ENCODE assay signal across 8 mouse cellular contexts in genomic region chr2:29889066-29889944, GRCm38 (mm10). TPM values are rescaled to one million over a fixed set of nuclear protein-coding genes. Genes with fewer than 3 reads are reported as not detected.
DNase-seq lines count a peak whose midpoint lies in the region; ATAC-seq and TF ChIP-seq lines count a peak whose summit lies in the region.

TSS of gene Odf2 (plus strand) at chr2:29889221.

- H3K4me1 ChIP-seq in E14TG2a.4 (replicated peaks; ENCODE audit: low read depth, low read length), result peaks cover 40% of the 10 kb centered on the region
- H3K4me1 ChIP-seq in forebrain, embryonic 12.5 days, result peaks cover 19% of the 10 kb centered on the region
- H3K4me1 ChIP-seq in heart, postnatal 0 days (ENCODE audit: control insufficient read depth, insufficient read depth), result peaks cover 6% of the 10 kb centered on the region; the same call in 1 of the 2 replicates
- peaks cover 19% of the 10 kb centered on the region for H3K4me1 ChIP-seq in liver, embryonic 16.5 days (ENCODE audit: control insufficient read depth, low read depth, low read length)
- peaks cover 19% of the 10 kb centered on the region for H3K4me1 ChIP-seq in neural tube, embryonic 13.5 days (replicated peaks)
- H3K4me1 ChIP-seq in testis, adult 2 months (ENCODE audit: control insufficient read depth, insufficient read depth, low read length), result peaks cover 12% of the 10 kb centered on the region

- TF ChIP-seq POLR2A in testis, adult 2 months (IDR thresholded peaks at IDR 0.05; ENCODE audit: control insufficient read depth, low read depth, low read length), result peak; percentile 96

- TF ChIP-seq CTCF in E14TG2a.4 (conservative IDR thresholded peaks at IDR 0.05; ENCODE audit: low read length), result no peak
- no peak for TF ChIP-seq CTCF in heart, postnatal 0 days (IDR thresholded peaks at IDR 0.05; ENCODE audit: low read depth)
- no peak for TF ChIP-seq CTCF in testis, adult 2 months (IDR thresholded peaks at IDR 0.05; ENCODE audit: control insufficient read depth, insufficient read depth, insufficient replicate concordance, low read depth, low read length)

- peaks cover 34% of the 10 kb centered on the region for H3K36me3 ChIP-seq in E14TG2a.4 (ENCODE audit: insufficient read depth, low read length)
- H3K36me3 ChIP-seq in forebrain, embryonic 12.5 days (replicated peaks), result peaks cover 23% of the 10 kb centered on the region
- H3K36me3 ChIP-seq in heart, postnatal 0 days (replicated peaks; ENCODE audit: control insufficient read depth, insufficient read depth, low read length), result peaks cover 26% of the 10 kb centered on the region
- H3K36me3 ChIP-seq in liver, embryonic 16.5 days (ENCODE audit: control insufficient read depth, insufficient read depth), result peaks cover 24% of the 10 kb centered on the region
- H3K36me3 ChIP-seq in neural tube, embryonic 13.5 days, result peaks cover 30% of the 10 kb centered on the region
- H3K36me3 ChIP-seq in testis, adult 2 months (ENCODE audit: control insufficient read depth, insufficient read depth, low read length), result peaks cover 7% of the 10 kb centered on the region

- peak within 1 kb of the TSS; percentile 94 for H3K9ac ChIP-seq in forebrain, embryonic 12.5 days
- peak within 1 kb of the TSS; percentile 91 for H3K9ac ChIP-seq in heart, postnatal 0 days (replicated peaks; ENCODE audit: low read depth, low read length)
- H3K9ac ChIP-seq in liver, embryonic 16.5 days (ENCODE audit: low read depth, low read length), result peak within 1 kb of the TSS; percentile 92
- H3K9ac ChIP-seq in neural tube, embryonic 13.5 days, result peak within 1 kb of the TSS; percentile 95

- peak within 1 kb of the TSS; percentile 92 for H3K27ac ChIP-seq in forebrain, embryonic 12.5 days
- H3K27ac ChIP-seq in heart, postnatal 0 days (ENCODE audit: low read depth), result peak within 1 kb of the TSS; percentile 88
- H3K27ac ChIP-seq in liver, embryonic 16.5 days (ENCODE audit: low read length), result peak within 1 kb of the TSS; percentile 89
- peak within 1 kb of the TSS; percentile 90 for H3K27ac ChIP-seq in neural tube, embryonic 13.5 days (replicated peaks)
- peak within 1 kb of the TSS; percentile 98 for H3K27ac ChIP-seq in testis, adult 2 months (ENCODE audit: control insufficient read depth, insufficient read depth, low read depth, low read length)

- no peaks in the 10 kb centered on the region for H3K9me3 ChIP-seq in E14TG2a.4 (ENCODE audit: low read length)
- H3K9me3 ChIP-seq in forebrain, embryonic 12.5 days, result no peaks in the 10 kb centered on the region
- no peaks in the 10 kb centered on the region for H3K9me3 ChIP-seq in heart, postnatal 0 days (replicated peaks; ENCODE audit: control insufficient read depth, low read length)
- H3K9me3 ChIP-seq in liver, embryonic 16.5 days (replicated peaks; ENCODE audit: control insufficient read depth, low read length), result no peaks in the 10 kb centered on the region
- H3K9me3 ChIP-seq in neural tube, embryonic 13.5 days, result no peaks in the 10 kb centered on the region

- under 1% methylated on average over 67 of the region's 70 CpGs for WGBS in forebrain, embryonic 12.5 days
- WGBS in heart, postnatal 0 days, result under 1% methylated on average over 65 of the region's 70 CpGs
- WGBS in liver, embryonic 16.5 days (ENCODE audit: insufficient replicate concordance), result under 1% methylated on average over 70 of the region's 70 CpGs
- WGBS in neural tube, embryonic 13.5 days, result 2% methylated on average over 70 of the region's 70 CpGs

- 0 out of 2 replicates have a peak, but pooled peaks cover 11% of the 10 kb centered on the region for H3K27me3 ChIP-seq in E14TG2a.4 (ENCODE audit: insufficient read depth, low read length)
- H3K27me3 ChIP-seq in forebrain, embryonic 12.5 days, result peaks cover 8% of the 10 kb centered on the region
- no peaks in the 10 kb centered on the region for H3K27me3 ChIP-seq in heart, postnatal 0 days (ENCODE audit: control insufficient read depth, insufficient read depth, low read length)
- H3K27me3 ChIP-seq in liver, embryonic 16.5 days (ENCODE audit: control insufficient read depth, insufficient read depth, low read depth, low read length), result peaks cover 2% of the 10 kb centered on the region; the same call in 1 of the 2 replicates
- H3K27me3 ChIP-seq in neural tube, embryonic 13.5 days, result no peaks in the 10 kb centered on the region
- H3K27me3 ChIP-seq in testis, adult 2 months (ENCODE audit: control insufficient read depth, insufficient read depth, low read length), result no peaks in the 10 kb centered on the region

- no peak for TF ChIP-seq EP300 in heart, postnatal 0 days (IDR thresholded peaks at IDR 0.05; ENCODE audit: low read depth)

- peak within 1 kb of the TSS; percentile 92 for H3K4me2 ChIP-seq in forebrain, embryonic 12.5 days
- peak within 1 kb of the TSS; percentile 87 for H3K4me2 ChIP-seq in heart, postnatal 0 days (ENCODE audit: low read depth, low read length)
- H3K4me2 ChIP-seq in liver, embryonic 16.5 days (ENCODE audit: low read depth, low read length), result peak within 1 kb of the TSS; percentile 98
- H3K4me2 ChIP-seq in neural tube, embryonic 13.5 days, result peak within 1 kb of the TSS; percentile 93

- peak; percentile 94 for ATAC-seq in forebrain, embryonic 12.5 days (ENCODE audit: low FRiP score)
- peak; percentile 93 for ATAC-seq in heart, postnatal 0 days (ENCODE audit: insufficient read depth, low read depth)
- peak; percentile 79 for ATAC-seq in liver, embryonic 16.5 days (ENCODE audit: low read depth)
- ATAC-seq in neural tube, embryonic 13.5 days (ENCODE audit: low read depth), result peak; percentile 89

- peak within 1 kb of the TSS; percentile 100 for H3K4me3 ChIP-seq in E14TG2a.4 (replicated peaks; ENCODE audit: low read length)
- H3K4me3 ChIP-seq in forebrain, embryonic 12.5 days (replicated peaks), result peak within 1 kb of the TSS; percentile 99
- peak within 1 kb of the TSS; percentile 88 for H3K4me3 ChIP-seq in heart, postnatal 0 days (ENCODE audit: low read depth, low read length)
- peak within 1 kb of the TSS; percentile 88 for H3K4me3 ChIP-seq in liver, embryonic 16.5 days (ENCODE audit: low read depth, low read length)
- peak within 1 kb of the TSS; percentile 98 for H3K4me3 ChIP-seq in neural tube, embryonic 13.5 days
- peak within 1 kb of the TSS; percentile 96 for H3K4me3 ChIP-seq in testis, adult 2 months (ENCODE audit: control insufficient read depth, low read depth, low read length)

- DNase-seq in c-Kit-positive CD71-positive TER-119-positive erythroid progenitor cells, embryonic 14.5 days (ENCODE audit: low spot score), result peak; percentile 99
- DNase-seq in heart, postnatal 0 days (ENCODE audit: low spot score), result peak; percentile 96
- peak; percentile 100 for DNase-seq in kidney, postnatal 4 days

RNA-seq across cellular contexts. Expression of gene Odf2, which starts in this region (rescaled TPM):
- polyA plus RNA-seq in forebrain, embryonic 12.5 days (2016; fragmentation: Nextera tagmentation; extraction: Ambion mirVana), result 118 and 133 TPM in 2 replicates
- 32.3 and 35.1 TPM in 2 replicates for total RNA-seq in heart, postnatal 0 days (2014; rRNA removed; ENCODE audit: low replicate concordance)
- polyA plus RNA-seq in heart, postnatal 0 days (2015; fragmentation: Nextera tagmentation; extraction: Ambion mirVana), result 22.5 and 28.6 TPM in 2 replicates
- 32.6 and 32.7 TPM in 2 replicates for polyA plus RNA-seq in liver, embryonic 16.5 days (2015; fragmentation: Nextera tagmentation; extraction: Ambion mirVana)
- 65.6 and 68.1 TPM in 2 replicates for polyA plus RNA-seq in neural tube, embryonic 13.5 days (2015; fragmentation: Nextera tagmentation; extraction: Ambion mirVana)
- 1,873 and 2,193 TPM in 2 replicates for polyA plus RNA-seq in testis, adult 2 months (2012; rRNA removed)

Comparison
In these comparisons a context has a peak if more than half of its experiments do, and no peak if none do; other contexts are left out.
1. Peak in every context shown above with its lines: DNase-seq, ATAC-seq, H3K4me3 ChIP-seq and H3K27ac ChIP-seq.
2. RNA of gene Odf2 (polyA plus RNA-seq): 1,873 to 2,193 TPM in testis, adult 2 months; 118 to 133 TPM in forebrain, embryonic 12.5 days, 65.6 to 68.1 TPM in neural tube, embryonic 13.5 days, 32.6 to 32.7 TPM in liver, embryonic 16.5 days and 22.5 to 28.6 TPM in heart, postnatal 0 days; every median in the first group is over 10 times any median in the second.